Mouse (Mus musculus): ENCODE results near the gene Nav2. TPM values are rescaled to one million over a fixed set of nuclear protein-coding genes. Genes with fewer than 3 reads are reported as not detected.

Gene Nav2
- polyA plus RNA-seq, 1 experiment from 2014 or later = 4.1 TPM

DNA sequence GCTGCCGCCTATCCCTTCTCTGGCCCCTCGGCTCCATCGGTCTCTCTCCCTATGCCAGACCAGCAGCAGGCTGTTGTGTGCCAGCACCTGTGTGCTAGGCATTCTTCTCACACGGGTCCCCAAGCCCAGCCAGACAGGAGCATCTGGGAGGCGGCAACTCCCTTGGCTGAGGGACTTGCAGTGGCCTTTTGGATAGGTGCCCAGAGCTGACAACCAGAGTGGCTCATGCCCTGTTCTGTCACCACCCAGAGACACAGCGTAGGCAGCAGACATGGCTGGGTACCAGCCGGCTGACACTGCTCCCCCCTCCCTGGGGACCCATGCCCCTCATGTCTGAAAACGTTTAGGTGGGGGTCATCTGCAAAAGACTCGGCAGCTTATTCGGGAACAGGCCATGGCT, 146.8 kb downstream of the Nav2 start:
- Histone ChIP-seq H3K9me3 (replicated peaks; ENCODE audit: control insufficient read depth, low read length) (no peaks in the 10 kb centered on the region), H3K9ac (ENCODE audit: low read depth, low read length) (no peak overlapping the region), H3K27ac (ENCODE audit: low read length) (no peak overlapping the region), H3K4me3 (ENCODE audit: low read depth, low read length) (no peak overlapping the region), H3K4me1 (ENCODE audit: control insufficient read depth, low read depth, low read length) (no peaks in the 10 kb centered on the region), H3K27me3 (ENCODE audit: control insufficient read depth, insufficient read depth, low read depth, low read length) (no peaks in the 10 kb centered on the region), H3K4me2 (ENCODE audit: low read depth, low read length) (no peak overlapping the region), H3K36me3 (ENCODE audit: control insufficient read depth, insufficient read depth) (no peaks in the 10 kb centered on the region)
- no peak for ATAC-seq (ENCODE audit: low read depth)
- 65% methylated on average over 10 of the region's 10 CpGs for WGBS (ENCODE audit: insufficient replicate concordance)

DNA sequence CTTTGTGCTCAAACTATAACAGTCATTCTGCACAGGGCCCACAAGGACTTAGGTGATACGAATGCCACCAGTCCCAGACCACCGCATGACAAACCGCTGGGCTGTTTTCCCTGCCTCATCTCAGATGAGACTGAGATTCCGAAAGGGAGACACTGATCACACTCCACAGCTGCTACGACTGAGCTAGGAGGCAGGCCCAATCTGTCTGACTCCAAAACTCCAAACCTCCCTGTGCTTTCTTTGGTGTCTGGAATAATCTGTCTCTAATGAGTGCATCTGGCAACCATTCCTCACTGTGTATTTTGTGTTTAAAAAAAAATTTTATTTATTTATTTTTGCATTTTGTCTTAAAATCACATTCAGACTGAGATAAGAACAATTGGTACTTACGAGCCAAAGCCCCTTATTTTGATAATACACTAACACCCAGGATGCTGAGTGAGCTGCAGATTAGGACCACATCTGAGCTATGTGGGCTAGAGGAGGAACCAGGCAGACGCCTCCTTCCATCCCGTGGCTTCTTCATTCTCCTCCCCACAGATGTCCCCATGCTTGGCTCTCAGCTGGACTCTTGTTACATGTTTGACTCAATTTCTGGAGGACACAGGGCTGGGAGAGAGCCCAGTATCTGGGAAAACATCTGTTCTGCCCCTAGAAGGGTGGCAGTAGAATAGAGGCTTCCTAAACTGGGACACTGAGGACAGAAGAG, 149.9 kb downstream of the Nav2 start:
- ATAC-seq (ENCODE audit: low read depth) = no peak
- Histone ChIP-seq H3K9me3 (replicated peaks; ENCODE audit: control insufficient read depth, low read length) (no peaks in the 10 kb centered on the region), H3K4me3 (ENCODE audit: low read depth, low read length) (no peak overlapping the region), H3K4me2 (ENCODE audit: low read depth, low read length) (no peak overlapping the region), H3K4me1 (ENCODE audit: control insufficient read depth, low read depth, low read length) (no peaks in the 10 kb centered on the region), H3K27ac (ENCODE audit: low read length) (no peak overlapping the region), H3K27me3 (ENCODE audit: control insufficient read depth, insufficient read depth, low read depth, low read length) (no peaks in the 10 kb centered on the region), H3K36me3 (ENCODE audit: control insufficient read depth, insufficient read depth) (no peaks in the 10 kb centered on the region), H3K9ac (ENCODE audit: low read depth, low read length) (no peak overlapping the region)
- WGBS (ENCODE audit: insufficient replicate concordance) = 54% methylated on average over 8 of the region's 8 CpGs

DNA sequence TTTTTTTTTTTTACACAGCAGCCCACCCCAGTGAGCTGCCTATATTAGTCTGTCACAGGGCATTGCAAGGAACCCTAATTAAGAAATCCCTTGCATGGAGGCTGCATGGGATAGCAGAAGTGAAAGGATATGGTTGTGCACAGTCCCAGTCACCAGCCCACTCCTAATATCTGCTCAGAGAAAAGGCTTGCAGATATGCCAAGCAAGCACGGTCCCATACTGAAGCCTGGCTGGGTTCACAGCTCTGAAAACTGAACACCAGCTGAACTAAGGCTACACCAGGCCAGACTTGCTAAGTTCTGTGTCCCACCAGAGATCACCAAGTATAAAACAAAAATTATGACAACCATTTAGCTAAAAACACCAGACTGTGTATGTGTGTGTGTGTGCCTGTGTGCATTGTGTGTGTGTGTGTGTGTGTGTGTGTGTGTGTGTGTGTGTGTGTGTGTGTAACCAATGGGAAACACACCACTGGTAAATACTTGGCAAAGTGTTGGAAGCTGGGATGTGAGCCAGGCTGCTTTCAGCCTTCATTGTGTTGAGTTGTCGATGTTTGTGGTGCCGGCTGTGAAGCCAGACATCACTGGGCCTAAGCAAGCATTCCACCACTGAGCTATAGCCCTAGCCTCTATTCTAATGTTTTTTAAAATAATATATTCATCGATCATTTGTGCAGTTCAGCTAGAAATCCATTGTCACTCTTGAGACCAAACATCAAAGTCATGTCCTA, 156.4 kb downstream of the Nav2 start:
- H3K4me3 ChIP-seq (ENCODE audit: low read depth, low read length) = no peak overlapping the region
- H3K4me1 ChIP-seq (ENCODE audit: control insufficient read depth, low read depth, low read length) = no peaks in the 10 kb centered on the region
- H3K27me3 ChIP-seq (ENCODE audit: control insufficient read depth, insufficient read depth, low read depth, low read length) = no peaks in the 10 kb centered on the region
- 59% methylated on average over 4 of the region's 4 CpGs for WGBS (ENCODE audit: insufficient replicate concordance)
- H3K36me3 ChIP-seq (ENCODE audit: control insufficient read depth, insufficient read depth) = no peaks in the 10 kb centered on the region
- no peak overlapping the region for H3K9ac ChIP-seq (ENCODE audit: low read depth, low read length)
- no peak overlapping the region for H3K27ac ChIP-seq (ENCODE audit: low read length)
- ATAC-seq (ENCODE audit: low read depth) = no peak
- H3K4me2 ChIP-seq (ENCODE audit: low read depth, low read length) = no peak overlapping the region
- no peaks in the 10 kb centered on the region for H3K9me3 ChIP-seq (replicated peaks; ENCODE audit: control insufficient read depth, low read length)

DNA sequence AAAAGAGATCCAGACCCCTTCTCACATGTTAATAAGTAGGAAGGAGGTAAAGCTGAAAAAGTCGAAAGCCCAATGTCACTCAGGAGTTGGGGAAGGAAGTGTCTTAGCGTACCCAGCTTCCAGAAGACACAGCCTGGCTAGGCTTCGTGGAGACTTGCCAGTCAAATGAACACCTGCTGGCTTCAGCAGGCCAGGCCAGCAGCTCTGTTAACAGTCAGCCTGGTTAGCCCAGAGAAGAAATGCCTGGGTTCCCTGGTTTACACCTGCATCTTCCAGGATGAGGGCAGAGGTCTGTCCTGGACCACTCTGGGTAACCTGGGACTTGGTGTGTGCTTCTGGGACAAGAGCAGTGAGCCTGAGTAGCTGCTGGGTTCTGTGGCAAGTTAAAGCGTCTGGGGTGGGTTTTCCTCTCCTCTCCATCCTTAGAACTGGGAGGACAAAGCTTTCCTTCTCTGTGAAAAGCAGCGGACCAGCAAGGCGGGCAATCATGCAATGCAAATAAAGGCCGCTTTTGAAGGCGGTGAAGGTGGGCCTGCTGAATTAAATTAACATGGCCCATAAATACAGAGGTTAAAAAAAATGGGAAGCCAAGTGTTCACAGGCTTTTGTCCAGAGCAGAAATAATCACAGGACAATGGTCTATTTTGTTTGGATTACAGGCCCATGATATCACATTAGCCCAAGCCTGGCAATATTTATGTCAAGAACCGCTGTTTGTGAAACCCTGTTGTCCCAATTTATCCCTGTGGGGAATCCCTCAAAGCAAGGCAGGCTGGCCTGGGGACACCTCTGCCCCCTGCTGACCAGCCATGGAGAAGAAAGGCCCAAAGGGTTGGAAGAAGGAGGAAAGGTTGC, 157.3 kb downstream of the Nav2 start:
- H3K4me1 ChIP-seq (ENCODE audit: control insufficient read depth, low read depth, low read length) = no peaks in the 10 kb centered on the region

DNA sequence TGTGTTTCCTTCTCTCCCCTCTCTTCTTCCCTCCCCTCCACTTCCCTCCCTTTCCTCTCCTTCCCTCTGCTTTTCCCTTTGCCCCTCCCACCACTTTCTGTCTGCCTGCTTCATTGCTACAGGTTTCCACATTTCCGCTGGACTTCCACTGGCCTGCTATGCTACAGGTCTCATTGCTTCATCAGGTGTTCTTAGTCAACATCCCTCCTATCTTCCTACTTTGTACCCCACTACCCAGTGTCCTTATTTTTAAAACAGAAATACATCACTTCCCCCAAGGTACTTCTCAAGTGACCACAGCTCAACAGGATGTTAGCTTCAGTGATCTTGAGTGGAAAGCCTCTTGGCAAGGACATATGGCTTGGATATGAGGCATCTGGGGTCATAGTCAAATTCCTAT, 158.3 kb downstream of the Nav2 start:
- Histone ChIP-seq H3K9me3 (replicated peaks; ENCODE audit: control insufficient read depth, low read length) (no peaks in the 10 kb centered on the region), H3K4me1 (ENCODE audit: control insufficient read depth, low read depth, low read length) (no peaks in the 10 kb centered on the region), H3K4me3 (ENCODE audit: low read depth, low read length) (no peak overlapping the region), H3K36me3 (ENCODE audit: control insufficient read depth, insufficient read depth) (no peaks in the 10 kb centered on the region), H3K27ac (ENCODE audit: low read length) (no peak overlapping the region), H3K27me3 (ENCODE audit: control insufficient read depth, insufficient read depth, low read depth, low read length) (no peaks in the 10 kb centered on the region), H3K9ac (ENCODE audit: low read depth, low read length) (no peak overlapping the region), H3K4me2 (ENCODE audit: low read depth, low read length) (no peak overlapping the region)
- ATAC-seq (ENCODE audit: low read depth) = no peak
- 81% methylated on average over 1 of the region's 1 CpGs for WGBS (ENCODE audit: insufficient replicate concordance)

More for the DNA sequence above, 157.3 kb downstream of the Nav2 start:
- ATAC-seq (ENCODE audit: low read depth) = no peak
- Histone ChIP-seq H3K4me2 (ENCODE audit: low read depth, low read length) (no peak overlapping the region), H3K36me3 (ENCODE audit: control insufficient read depth, insufficient read depth) (no peaks in the 10 kb centered on the region), H3K27me3 (ENCODE audit: control insufficient read depth, insufficient read depth, low read depth, low read length) (no peaks in the 10 kb centered on the region), H3K9ac (ENCODE audit: low read depth, low read length) (no peak overlapping the region), H3K27ac (ENCODE audit: low read length) (no peak overlapping the region), H3K4me3 (ENCODE audit: low read depth, low read length) (no peak overlapping the region), H3K9me3 (replicated peaks; ENCODE audit: control insufficient read depth, low read length) (no peaks in the 10 kb centered on the region)
- 55% methylated on average over 9 of the region's 9 CpGs for WGBS (ENCODE audit: insufficient replicate concordance)

DNA sequence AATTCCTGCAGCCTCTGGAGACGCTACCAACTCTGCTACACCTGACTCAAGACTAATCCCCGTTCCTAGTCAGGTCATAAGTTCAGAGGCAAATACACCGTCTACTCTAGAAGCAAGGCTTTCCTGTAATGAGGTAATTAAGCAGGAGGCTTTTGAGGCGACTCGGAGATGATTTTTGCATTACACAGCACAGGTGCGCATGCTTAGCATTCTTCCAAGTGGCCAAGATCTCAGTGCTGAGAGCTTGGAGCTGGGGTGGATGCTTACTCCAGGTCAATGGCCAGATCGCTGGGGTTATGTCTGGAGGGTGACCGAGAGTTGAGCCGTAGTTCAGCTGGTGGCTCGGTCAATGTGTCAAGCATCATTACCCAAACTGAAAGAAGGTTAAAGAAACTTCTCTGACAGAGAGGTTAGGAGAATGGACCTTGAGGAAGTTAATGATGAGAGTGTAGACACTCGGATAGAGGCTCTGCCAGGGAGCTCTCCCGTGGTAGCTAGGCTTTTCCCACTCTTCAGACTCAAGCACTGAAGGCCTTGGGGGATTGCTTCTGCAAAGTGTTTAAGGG, 161.0 kb downstream of the Nav2 start:
- no peak for ATAC-seq (ENCODE audit: low read depth)
- H3K4me2 ChIP-seq (ENCODE audit: low read depth, low read length) = no peak overlapping the region
- H3K36me3 ChIP-seq (ENCODE audit: control insufficient read depth, insufficient read depth) = no peaks in the 10 kb centered on the region
- 71% methylated on average over 12 of the region's 12 CpGs for WGBS (ENCODE audit: insufficient replicate concordance)
- no peak overlapping the region for H3K4me3 ChIP-seq (ENCODE audit: low read depth, low read length)
- no peak overlapping the region for H3K27ac ChIP-seq (ENCODE audit: low read length)
- H3K4me1 ChIP-seq (ENCODE audit: control insufficient read depth, low read depth, low read length) = no peaks in the 10 kb centered on the region
- no peak overlapping the region for H3K9ac ChIP-seq (ENCODE audit: low read depth, low read length)
- no peaks in the 10 kb centered on the region for H3K9me3 ChIP-seq (replicated peaks; ENCODE audit: control insufficient read depth, low read length)
- H3K27me3 ChIP-seq (ENCODE audit: control insufficient read depth, insufficient read depth, low read depth, low read length) = no peaks in the 10 kb centered on the region

DNA sequence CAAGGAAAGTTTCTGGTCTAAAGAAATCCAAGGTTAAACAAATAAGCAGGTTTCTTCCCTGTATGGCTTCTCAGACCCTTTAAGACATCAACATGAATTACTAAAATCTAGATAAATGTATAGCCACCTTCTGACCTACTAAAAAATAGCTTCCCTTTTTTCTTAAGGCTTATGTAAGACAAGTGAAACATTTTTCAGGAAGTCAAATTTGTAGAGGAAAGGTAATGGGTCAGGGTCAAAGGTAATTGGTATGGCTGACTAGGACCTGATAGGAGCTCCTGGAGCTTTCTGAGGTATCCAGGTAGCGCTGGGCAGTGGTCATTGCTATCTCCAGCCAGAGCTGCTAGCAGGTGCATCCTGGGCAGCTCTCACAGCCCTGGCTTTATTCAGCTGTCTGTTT, 162.1 kb downstream of the Nav2 start:
- Histone ChIP-seq H3K9me3 (replicated peaks; ENCODE audit: control insufficient read depth, low read length) (no peaks in the 10 kb centered on the region), H3K4me1 (ENCODE audit: control insufficient read depth, low read depth, low read length) (no peaks in the 10 kb centered on the region), H3K36me3 (ENCODE audit: control insufficient read depth, insufficient read depth) (no peaks in the 10 kb centered on the region), H3K4me2 (ENCODE audit: low read depth, low read length) (no peak overlapping the region), H3K27ac (ENCODE audit: low read length) (no peak overlapping the region), H3K27me3 (ENCODE audit: control insufficient read depth, insufficient read depth, low read depth, low read length) (no peaks in the 10 kb centered on the region), H3K9ac (ENCODE audit: low read depth, low read length) (no peak overlapping the region), H3K4me3 (ENCODE audit: low read depth, low read length) (no peak overlapping the region)
- 35% methylated on average over 1 of the region's 1 CpGs for WGBS (ENCODE audit: insufficient replicate concordance)
- no peak for ATAC-seq (ENCODE audit: low read depth)

DNA sequence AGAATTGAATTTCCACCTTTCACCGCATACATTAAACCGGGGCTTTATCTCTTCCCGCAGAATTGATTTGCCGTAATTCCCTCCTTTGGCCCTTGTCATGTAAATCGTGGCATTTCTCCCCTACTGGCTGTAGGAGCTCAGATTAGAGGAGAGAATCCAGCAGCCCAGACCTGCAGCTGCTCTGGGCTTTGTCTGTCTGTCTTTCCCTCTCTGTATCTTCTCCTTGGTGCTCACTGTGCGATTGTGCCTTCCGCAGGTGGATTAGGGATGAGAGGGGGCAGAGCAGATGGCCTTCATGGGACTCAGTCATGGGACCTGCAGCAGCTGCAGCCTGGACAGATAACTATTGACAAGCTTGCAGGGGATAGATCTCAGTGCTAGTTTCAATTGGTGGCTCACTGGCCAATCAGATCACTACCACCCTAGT, 162.6 kb downstream of the Nav2 start:
- Histone ChIP-seq H3K9me3 (replicated peaks; ENCODE audit: control insufficient read depth, low read length) (no peaks in the 10 kb centered on the region), H3K9ac (ENCODE audit: low read depth, low read length) (no peak overlapping the region), H3K27me3 (ENCODE audit: control insufficient read depth, insufficient read depth, low read depth, low read length) (no peaks in the 10 kb centered on the region), H3K4me3 (ENCODE audit: low read depth, low read length) (no peak overlapping the region), H3K27ac (ENCODE audit: low read length) (no peak overlapping the region), H3K36me3 (ENCODE audit: control insufficient read depth, insufficient read depth) (no peaks in the 10 kb centered on the region), H3K4me1 (ENCODE audit: control insufficient read depth, low read depth, low read length) (no peaks in the 10 kb centered on the region), H3K4me2 (ENCODE audit: low read depth, low read length) (no peak overlapping the region)
- WGBS (ENCODE audit: insufficient replicate concordance) = 47% methylated on average over 7 of the region's 7 CpGs
- ATAC-seq (ENCODE audit: low read depth) = no peak

Data from liver, embryonic 16.5 days (tissue).